Mouse (Mus musculus) mouse embryonic stem cell (cell line): ENCODE data around the gene Rtl4.

Source experiments
- in situ Hi-C, 2 experiments: fragments of 300-500 bp; cut with MboI; formaldehyde crosslinking; loops; 1 replicate in 1 of 2; 3 replicates in 1 of 2; pipeline ENCODE4 v1.14.3; 2019 to 2020; ENCODE audit warnings: low sequenced_read_pairs in 2 of 2, low pct_unique_long_range_greater_than_20kb in 1 of 2, mixed read lengths in 1 of 2; ENCODE audit not compliant: unreplicated experiment in 1 of 2

The Rtl4 gene

DNA sequence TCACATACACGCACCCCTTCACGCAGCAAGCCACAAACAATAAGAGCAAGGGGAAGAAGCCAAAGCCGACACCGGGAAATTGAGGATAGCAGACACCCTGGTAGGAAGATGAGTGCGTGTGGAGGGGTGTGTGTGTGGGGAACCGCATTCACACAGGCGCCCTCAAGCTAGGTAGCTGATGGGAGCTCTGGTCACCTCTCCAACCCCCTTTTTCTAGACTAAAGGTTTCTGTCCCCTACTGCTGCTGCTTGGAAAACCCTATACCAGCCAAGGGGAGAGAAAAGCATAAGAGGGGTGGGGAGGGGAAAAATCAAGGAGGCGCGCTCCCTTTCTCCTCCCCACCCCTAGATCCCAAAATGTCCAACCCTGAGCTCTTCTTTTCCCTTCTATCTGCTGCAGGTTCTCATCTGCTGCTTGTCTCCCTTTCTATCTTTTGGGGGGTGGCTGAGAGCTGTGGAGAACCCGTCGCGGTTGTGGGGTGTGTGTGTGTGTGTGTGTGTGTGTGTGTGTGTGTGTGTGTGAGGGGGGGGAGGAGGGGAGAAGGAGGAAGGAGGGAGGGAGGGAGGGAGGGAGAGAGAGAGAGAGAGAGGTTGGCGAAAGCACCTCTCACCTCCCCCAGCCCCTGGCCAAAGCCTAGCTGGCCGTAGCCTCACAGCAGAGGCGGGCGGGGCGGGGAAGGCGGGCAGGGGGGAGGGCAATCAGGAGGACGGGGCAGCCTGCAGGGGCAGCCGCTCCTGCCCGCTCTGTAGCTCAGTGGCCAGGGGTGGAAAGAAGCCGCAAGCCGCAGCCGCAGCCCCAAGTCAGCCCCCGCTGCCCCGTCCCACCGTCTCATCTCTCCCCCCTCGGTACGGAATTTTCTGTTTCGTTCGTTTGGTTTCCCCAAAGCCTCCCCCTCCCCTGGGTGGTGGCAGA, at the start of gene Rtl4:
Gene Rtl4, plus strand, starts transcription at position 701 of the 912 bp plus-strand sequence.
- in situ Hi-C loops = no loop called here

DNA sequence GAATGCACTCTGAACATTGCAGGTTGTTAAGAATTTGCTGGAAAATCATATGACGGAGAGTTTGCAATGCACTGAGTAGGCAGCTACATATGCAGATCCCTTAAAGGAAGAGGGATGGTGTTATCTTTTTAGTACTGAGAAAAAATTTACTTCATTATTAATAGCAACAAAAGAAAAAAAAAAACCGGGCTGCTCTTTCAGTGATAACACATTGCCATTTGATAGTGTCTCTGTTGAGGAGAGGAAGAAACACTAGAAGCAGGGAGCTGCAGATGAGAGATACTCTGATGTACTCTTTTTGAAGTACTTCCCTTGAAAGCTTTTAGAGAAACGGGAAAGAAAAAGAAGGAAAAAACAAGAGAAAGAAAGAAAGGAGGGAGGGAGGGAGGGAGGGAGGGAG, 44.0 kb upstream of the Rtl4 start:
- in situ Hi-C loops = loop anchor here (10.0 to 25.0 kb wide), 2 partner anchors 232 to 240 kb away; no protein-coding TSS in a partner anchor

DNA sequence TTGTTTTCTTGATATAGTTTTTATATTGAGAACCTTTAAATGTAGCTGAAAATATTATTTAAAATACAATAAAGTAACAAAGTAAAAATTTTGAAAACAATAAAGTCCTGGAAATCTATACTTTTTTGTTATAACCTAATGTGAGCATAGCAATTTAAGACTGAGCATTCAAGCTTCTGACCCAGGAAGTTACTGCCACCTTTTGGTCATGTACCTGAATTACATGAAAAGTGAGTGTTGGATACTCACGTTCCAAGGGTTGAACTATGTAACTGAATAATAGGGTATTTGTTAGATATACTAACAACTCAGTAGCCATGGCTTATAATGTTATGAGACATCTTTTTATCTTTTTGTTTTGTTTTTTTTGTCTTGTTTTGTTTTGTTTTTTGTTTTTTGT, 43.3 kb upstream of the Rtl4 start:
- in situ Hi-C loops = loop anchor here (10.0 to 25.0 kb wide), 2 partner anchors 233 to 241 kb away; no protein-coding TSS in a partner anchor

DNA sequence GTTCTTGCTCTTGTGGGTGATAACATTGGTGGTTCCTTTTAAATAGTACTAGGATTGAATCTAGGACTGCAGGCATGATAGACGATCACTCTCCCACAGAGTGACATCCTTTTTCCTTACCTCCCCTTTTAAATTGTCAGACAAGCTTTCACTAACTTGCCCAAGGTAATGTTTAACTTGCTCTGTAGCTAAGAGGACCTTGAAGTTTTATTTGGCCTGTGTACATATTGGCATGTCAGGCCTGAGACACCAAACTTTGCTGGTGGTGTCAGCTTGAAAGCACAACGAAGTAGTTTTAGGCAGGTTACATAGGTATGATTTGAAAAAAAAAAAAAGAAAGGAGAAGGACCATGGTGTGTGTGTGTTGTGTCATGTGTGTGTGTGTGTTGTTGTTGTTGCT, 36.5 kb upstream of the Rtl4 start:
- in situ Hi-C loops = no loop called here

DNA sequence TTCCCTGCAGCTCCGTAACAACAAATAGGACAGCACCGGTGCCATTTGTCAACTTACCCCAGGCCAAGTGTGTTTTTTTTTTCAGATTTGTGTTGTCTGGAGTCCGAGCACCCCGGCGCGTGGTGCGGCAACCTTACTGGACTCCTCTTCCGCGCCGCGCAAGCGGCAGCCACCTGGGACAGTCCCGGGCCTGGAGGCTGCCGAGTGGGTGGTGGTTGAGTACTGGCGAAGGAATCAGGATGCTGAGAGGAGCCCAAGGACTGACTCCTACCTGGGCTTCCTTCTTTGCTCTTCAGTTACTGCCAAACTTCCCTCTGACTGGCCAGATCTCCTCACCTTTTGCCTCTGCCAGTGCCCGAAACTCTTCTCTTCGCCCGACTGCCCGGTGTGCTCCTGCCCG, 965 bp upstream of the Rtl4 start:
- in situ Hi-C loops = no loop called here

DNA sequence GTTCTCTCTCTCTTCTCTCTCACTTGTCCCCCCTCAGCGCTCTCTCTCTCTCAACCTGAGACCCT, 733 bp upstream of the Rtl4 start, which contains the start of gene Trpc5:
Gene Trpc5, minus strand, starts transcription at position 39 of the 65 bp plus-strand sequence.
- in situ Hi-C loops = no loop called here

DNA sequence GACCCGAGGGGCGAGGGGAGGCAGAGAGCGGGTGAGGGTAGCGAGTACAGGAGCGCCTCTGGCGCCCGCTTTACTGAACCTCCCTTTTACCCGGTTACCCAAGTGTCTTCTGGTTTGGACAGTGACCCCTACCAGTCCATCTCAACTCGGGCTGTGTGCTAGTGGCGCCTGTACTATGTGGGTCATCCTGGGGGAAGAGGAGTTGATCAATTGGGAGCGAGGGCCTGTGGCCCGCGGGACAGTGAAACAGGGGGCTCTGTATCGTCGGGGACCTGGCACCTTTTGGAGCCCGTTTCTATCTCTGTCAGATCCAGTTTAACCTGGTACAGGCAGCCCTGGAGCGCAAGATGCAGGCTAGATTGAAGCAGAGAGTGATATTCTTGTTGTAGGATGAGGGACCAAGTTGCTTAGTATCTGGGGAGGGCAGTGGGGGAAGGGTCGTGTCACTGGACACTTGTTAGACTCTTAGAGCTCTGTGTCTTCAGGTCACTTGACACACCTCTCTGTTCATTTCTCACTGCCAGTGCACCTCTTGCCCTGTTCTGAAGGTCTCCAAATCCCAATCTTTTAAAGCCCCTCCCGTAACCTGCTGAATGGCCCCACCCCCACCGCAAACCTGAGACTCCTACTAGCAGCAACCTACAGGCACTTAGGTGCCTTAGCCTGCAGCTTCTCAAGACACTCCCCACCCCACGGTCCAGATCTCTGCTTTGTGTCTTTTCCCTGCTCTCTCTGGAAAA, 582 bp downstream of the Rtl4 start:
- in situ Hi-C loops = no loop called here

DNA sequence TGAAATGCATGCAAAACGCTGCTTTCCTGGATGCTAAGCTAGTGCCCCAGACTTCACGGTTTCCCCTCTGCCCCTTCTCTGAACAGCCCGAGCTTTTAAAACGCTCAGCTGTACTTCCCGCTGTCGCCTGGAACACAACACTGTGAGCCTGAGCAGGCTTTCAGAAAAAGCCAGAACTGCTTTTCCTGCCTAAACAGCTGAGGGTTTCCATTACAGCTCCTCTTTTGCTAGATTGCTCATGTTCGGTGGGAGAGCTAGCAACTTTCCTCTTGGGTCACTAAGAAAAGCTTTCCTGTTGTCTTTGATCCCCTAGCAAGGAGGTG, 1.1 kb downstream of the Rtl4 start:
- in situ Hi-C loops = no loop called here

DNA sequence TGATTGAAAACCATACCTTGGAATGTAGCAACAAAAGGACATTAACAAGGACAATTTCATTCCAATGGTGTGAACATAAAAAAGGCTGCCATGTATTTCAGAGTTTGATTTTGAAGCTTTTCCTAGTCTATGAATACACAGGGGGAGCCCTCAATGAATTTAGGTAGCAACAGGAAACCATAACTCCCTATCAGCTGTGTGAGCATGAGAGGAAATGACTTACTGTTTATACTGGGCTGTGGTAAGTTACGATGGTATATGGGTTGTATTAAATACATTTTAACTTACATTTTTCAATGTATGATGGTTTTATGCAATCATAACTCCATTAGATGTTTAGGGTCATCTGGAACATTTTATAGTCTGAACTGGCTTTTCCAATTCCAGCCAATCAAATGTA, 27.6 kb downstream of the Rtl4 start:
- in situ Hi-C loops = loop anchor here in 1 of 2 experiments (25.0 kb wide), 1 partner anchor 596 kb away; no protein-coding TSS in a partner anchor

DNA sequence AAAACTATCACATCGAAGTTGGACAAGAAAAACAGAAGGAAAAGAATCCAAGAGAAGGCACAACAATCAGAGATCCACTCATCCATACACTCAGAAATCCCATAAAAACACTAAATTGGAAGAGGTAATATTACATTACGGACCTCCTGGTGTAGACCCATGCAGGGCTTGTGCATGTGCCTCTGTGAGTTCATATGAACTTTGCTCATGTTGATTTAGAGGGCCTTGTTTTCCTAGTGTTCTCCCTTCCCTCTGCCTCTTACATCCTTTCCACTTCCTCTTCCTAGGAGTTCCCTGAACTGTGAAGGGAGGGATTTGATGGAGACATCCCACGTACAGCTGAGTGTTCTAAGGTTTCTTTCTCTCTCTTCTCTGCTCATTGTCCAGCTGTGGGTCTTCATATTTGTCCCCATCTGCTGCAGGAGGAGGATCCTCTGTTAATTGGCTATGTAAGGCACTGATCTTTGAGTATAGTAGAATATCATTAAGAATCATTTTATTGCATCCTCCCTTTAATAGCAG, 58.9 kb downstream of the Rtl4 start:
- in situ Hi-C loops = no loop called here

DNA sequence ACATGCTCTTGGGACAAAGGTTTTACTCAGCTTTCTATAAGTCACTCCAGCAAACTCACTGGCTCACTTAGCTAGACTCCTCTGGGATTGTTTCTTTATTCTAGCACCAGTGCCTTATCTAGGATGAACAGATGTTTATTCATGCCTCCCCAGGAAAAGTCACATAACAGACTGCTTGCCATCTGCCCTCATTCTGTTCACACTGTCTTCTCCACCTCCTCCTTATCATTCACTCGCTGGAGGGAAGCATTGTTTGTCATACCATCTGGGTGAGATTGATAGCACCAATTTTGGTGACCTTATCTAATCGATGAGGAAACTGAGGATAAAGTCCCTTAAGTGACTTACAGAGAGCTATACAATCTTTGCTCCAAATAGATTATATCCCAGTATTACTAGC, 298.3 kb downstream of the Rtl4 start:
- in situ Hi-C loops = no loop called here

DNA sequence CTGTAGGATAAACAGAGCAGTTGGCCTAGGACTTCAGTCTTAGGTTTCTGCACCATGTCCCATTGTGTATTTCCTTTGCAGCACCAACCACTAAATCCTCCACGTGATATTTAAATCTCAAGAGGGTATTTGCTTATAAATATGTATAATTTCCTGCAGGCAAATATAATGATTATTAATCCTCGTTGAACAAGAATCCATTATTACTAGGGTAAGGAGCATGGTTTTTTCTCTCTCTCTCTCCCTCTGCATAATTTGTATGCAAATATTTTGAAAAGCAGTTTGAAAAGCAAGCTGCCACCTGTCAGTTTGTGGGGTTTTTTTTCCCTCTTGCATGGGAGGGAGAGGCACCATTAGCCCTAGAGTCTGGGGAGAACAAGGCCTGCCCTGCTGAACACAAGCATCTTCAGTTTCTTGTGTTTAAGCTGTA, 376.8 kb downstream of the Rtl4 start:
- in situ Hi-C loops = no loop called here

DNA sequence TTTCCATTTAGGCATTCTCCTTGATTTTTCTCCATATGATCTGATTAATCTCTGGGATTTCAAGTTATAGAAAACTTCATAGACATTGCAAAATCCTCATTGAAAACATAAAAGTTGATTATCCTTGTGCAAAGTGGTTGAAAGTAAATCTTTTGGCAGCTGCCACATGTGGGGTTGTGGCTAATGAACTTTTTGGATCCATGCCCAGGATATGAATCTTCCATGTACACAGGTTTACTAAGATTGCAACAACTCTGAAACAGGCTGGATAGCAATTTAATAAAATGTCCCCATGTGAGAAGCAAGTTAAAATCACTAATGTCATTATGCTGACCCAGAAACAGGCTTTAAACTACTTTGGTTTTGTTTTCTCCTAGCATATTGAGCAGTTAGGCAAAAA, 401.1 kb downstream of the Rtl4 start:
- in situ Hi-C loops = no loop called here

DNA sequence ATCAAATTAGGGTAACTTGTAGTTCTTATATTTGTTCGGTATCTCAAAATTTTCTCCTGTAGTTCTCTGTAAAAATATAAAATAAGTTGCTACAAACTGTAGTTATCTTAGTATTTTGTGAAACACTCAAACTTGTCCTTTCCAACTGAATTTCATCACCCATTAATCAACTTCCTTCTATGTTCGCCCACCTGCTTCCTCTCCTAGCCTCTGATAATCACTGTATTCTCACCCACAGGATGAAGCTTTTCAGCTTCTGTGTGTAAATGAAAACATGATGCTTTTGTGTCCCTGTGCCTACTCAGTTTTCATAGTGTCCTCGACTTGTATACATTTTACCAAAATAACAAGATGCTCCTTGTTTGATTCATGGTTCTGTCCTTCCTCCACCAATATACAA, 401.7 kb downstream of the Rtl4 start:
- in situ Hi-C loops = no loop called here

DNA sequence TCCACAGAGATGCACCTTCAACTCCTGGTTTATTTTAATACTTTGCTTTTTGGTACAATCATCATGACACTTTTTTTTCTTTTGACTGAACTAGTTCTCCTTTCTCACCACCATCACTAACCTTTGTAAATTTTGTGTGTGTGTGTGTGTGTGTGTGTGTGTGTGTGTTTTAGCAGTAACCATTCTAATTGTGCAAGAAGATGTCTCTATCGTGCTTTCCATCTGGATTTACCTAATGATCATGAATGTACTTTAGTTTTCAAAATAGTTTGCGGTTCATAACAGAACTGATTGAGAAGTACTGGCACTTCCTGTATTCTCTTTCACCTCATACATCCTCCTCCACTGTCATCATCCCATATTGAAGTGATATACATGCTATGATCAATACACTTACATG, 402.3 kb downstream of the Rtl4 start:
- in situ Hi-C loops = no loop called here
